Mouse (Mus musculus): ENCODE measurements around the gene Hmgcll1. TPM values are rescaled to one million over a fixed set of nuclear protein-coding genes. Genes with fewer than 3 reads are reported as not detected.

The Hmgcll1 gene
- total RNA-seq (2012; rRNA removed): 2.4 and 3.8 TPM in 2 replicates

DNA sequence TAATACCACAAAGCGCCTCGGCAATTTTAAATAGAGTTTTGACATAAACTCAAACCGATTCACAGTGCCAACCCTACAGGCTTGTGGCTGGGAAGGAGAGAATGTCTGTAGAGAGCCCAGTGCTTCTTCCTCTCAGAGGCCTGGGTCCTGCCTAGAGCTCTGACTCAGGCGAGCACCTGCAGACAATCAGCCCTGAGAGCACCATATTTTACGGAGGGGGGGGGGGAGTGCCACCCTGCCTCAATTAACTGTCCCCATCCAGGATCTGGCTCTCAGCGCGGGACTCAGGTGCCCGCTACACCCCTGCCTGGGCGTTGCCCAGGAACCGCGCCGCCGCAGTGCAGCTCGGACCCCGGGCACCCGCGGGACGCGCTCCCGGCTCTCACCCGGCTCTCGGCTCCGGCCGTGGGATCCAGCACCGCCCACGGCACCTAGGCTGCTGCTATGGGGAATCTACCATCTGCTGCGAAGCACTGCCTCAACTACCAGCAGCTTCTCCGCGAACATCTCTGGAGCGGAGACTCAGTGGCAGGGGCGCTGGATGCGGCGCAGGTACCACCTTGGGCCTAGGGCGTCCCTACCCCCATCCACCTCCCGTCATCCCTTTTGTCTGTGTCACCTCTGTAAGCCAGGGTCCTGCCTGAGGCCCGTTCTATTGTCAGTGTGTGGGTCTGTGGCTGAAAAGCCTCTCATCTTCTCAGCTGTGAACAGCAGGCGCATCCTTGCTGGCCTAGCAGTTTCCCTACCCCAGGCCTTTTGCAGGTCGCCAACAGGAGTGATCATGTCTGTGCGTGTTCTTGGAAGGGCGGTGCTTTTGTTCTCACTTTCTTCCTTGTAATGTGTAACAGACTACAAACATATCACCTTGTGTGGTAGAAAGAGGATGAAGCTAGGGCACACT is at the start of gene Hmgcll1:
TSS of gene Hmgcll1 (plus strand) at position 225 of the 901 bp plus-strand sequence.
- peak; percentile 63; the same call in 1 of the 2 replicates for TF ChIP-seq HCFC1 (IDR thresholded peaks at IDR 0.05; ENCODE audit: borderline replicate concordance, insufficient read depth, low read length)
- no peak for TF ChIP-seq ZC3H11A (IDR thresholded peaks at IDR 0.05; ENCODE audit: borderline replicate concordance, low read depth, low read length)
- no peak within 1 kb of the TSS for H3K27ac ChIP-seq (ENCODE audit: insufficient read depth, low read depth, low read length, poor library complexity, severe bottlenecking)
- DNase-seq (ENCODE audit: low read depth, low spot score): peak; percentile 40

DNA sequence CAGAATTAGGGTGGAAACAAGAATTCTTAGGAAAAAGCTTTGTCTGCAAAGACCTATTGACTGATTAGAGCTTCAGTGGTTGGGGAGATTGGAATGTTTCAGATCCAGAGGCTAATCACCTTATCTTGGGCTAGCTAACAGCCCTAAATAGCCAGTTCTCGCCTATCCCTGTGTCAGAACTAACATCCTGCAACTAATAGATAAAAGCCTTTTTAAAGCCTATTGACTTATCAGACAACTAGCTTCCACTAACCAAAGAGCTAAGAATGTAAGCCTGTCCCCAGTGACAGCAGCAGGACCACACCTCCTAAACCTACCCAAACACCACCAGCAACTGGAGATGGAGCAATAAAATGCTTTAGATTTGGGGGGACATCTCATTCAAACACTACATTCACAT is 34.6 kb upstream of the Hmgcll1 start:
- no peak for TF ChIP-seq ZNF384 (IDR thresholded peaks at IDR 0.05; ENCODE audit: low read depth, low read length)
- TF ChIP-seq ZC3H11A (IDR thresholded peaks at IDR 0.05; ENCODE audit: borderline replicate concordance, low read depth, low read length): no peak
- TF ChIP-seq MAFK (IDR thresholded peaks at IDR 0.05; ENCODE audit: insufficient read depth, low read depth, low read length): no peak
- no peak for TF ChIP-seq CHD2 (IDR thresholded peaks at IDR 0.05; ENCODE audit: low read depth, low read length)
- TF ChIP-seq HCFC1 (IDR thresholded peaks at IDR 0.05; ENCODE audit: borderline replicate concordance, insufficient read depth, low read length): no peak
- DNase-seq (ENCODE audit: low read depth, low spot score): no peak
- in situ Hi-C loops (cut with MboI; ENCODE audit: low sequenced_read_pairs in 2 of 2, unreplicated experiment in 2 of 2): no loop called here
- Histone ChIP-seq H3K4me3 (ENCODE audit: insufficient read depth in 1 of 2, low read depth in 1 of 2, low read length in 2 of 2, poor library complexity in 1 of 2, severe bottlenecking in 1 of 2) (no peak overlapping the region), H3K9me3 (ENCODE audit: control insufficient read depth, insufficient read depth, low read depth, low read length) (no peaks in the 10 kb centered on the region), H3K27ac (ENCODE audit: insufficient read depth, low read depth, low read length, poor library complexity, severe bottlenecking) (no peak overlapping the region), H3K4me1 (ENCODE audit: control insufficient read depth in 2 of 2, insufficient read depth in 2 of 2, low read length in 2 of 2, poor library complexity in 1 of 2) (no peaks in the 10 kb centered on the region), H3K9ac (ENCODE audit: insufficient read depth, low read depth, low read length, poor library complexity, severe bottlenecking) (no peak overlapping the region), H3K36me3 (ENCODE audit: control insufficient read depth, insufficient read depth, low read length, poor library complexity, severe bottlenecking) (no peaks in the 10 kb centered on the region)

More for the DNA sequence above, at the start of gene Hmgcll1:
- H3K4me3 ChIP-seq (ENCODE audit: insufficient read depth in 1 of 2, low read depth in 1 of 2, low read length in 2 of 2, poor library complexity in 1 of 2, severe bottlenecking in 1 of 2): peak within 1 kb of the TSS; percentile 61 to 71
- H3K9ac ChIP-seq (ENCODE audit: insufficient read depth, low read depth, low read length, poor library complexity, severe bottlenecking): peak within 1 kb of the TSS; percentile 70
- in situ Hi-C loops (cut with MboI; ENCODE audit: low sequenced_read_pairs in 2 of 2, unreplicated experiment in 2 of 2): no loop called here
- H3K9me3 ChIP-seq (ENCODE audit: control insufficient read depth, insufficient read depth, low read depth, low read length): no peaks in the 10 kb centered on the region
- no peaks in the 10 kb centered on the region for H3K36me3 ChIP-seq (ENCODE audit: control insufficient read depth, insufficient read depth, low read length, poor library complexity, severe bottlenecking)
- H3K4me1 ChIP-seq (ENCODE audit: control insufficient read depth in 2 of 2, insufficient read depth in 2 of 2, low read length in 2 of 2, poor library complexity in 1 of 2): no peaks in the 10 kb centered on the region

DNA sequence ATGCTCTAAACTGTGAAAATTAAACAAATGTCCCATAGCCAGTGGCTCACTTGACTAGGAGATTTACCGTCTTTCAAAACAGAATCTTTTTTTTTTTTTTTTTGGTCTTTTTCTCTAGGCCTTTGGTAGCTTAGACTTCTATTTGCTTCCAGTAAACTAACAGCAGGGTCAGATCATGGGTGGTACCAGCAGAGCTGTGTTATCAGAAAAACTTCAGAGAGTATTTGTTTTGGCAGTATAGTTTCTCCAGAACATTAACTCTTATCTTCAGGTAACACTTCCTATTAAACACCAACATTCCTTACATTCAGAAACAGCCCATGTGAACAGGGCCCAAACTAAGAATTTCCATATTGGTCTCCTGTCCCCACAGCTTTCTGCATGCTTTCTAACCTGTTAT is 33.5 kb upstream of the Hmgcll1 start:
- Histone ChIP-seq H3K36me3 (ENCODE audit: control insufficient read depth, insufficient read depth, low read length, poor library complexity, severe bottlenecking) (no peaks in the 10 kb centered on the region), H3K27ac (ENCODE audit: insufficient read depth, low read depth, low read length, poor library complexity, severe bottlenecking) (no peak overlapping the region), H3K4me1 (ENCODE audit: control insufficient read depth in 2 of 2, insufficient read depth in 2 of 2, low read length in 2 of 2, poor library complexity in 1 of 2) (no peaks in the 10 kb centered on the region), H3K9me3 (ENCODE audit: control insufficient read depth, insufficient read depth, low read depth, low read length) (no peaks in the 10 kb centered on the region), H3K9ac (ENCODE audit: insufficient read depth, low read depth, low read length, poor library complexity, severe bottlenecking) (no peak overlapping the region), H3K4me3 (ENCODE audit: insufficient read depth in 1 of 2, low read depth in 1 of 2, low read length in 2 of 2, poor library complexity in 1 of 2, severe bottlenecking in 1 of 2) (no peak overlapping the region)
- in situ Hi-C loops (cut with MboI; ENCODE audit: low sequenced_read_pairs in 2 of 2, unreplicated experiment in 2 of 2): no loop called here
- no peak for DNase-seq (ENCODE audit: low read depth, low spot score)
- TF ChIP-seq ZC3H11A (IDR thresholded peaks at IDR 0.05; ENCODE audit: borderline replicate concordance, low read depth, low read length): no peak
- TF ChIP-seq HCFC1 (IDR thresholded peaks at IDR 0.05; ENCODE audit: borderline replicate concordance, insufficient read depth, low read length): no peak
- TF ChIP-seq ZNF384 (IDR thresholded peaks at IDR 0.05; ENCODE audit: low read depth, low read length): no peak
- no peak for TF ChIP-seq CHD2 (IDR thresholded peaks at IDR 0.05; ENCODE audit: low read depth, low read length)
- no peak for TF ChIP-seq MAFK (IDR thresholded peaks at IDR 0.05; ENCODE audit: insufficient read depth, low read depth, low read length)

DNA sequence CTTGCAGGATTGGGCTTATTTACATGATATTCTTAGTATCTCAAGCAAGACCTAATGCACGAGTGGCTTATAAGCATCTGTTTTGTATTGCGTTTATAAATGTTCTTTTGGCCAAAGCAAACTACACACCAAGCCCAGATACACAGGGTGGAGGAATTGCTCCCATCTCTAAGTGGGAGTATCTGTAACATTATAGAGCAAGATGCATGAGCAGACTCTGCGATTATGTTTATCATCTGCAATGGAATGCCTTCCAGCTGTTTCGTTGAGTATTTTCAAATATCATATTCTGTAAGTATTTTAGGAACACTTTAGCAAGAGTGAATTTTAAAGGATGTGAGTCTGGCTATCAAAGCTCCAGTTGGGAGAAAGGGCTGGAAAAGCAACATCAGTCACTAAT is 25.2 kb upstream of the Hmgcll1 start:
- Histone ChIP-seq H3K4me3 (ENCODE audit: insufficient read depth in 1 of 2, low read depth in 1 of 2, low read length in 2 of 2, poor library complexity in 1 of 2, severe bottlenecking in 1 of 2) (no peak overlapping the region), H3K9me3 (ENCODE audit: control insufficient read depth, insufficient read depth, low read depth, low read length) (no peaks in the 10 kb centered on the region), H3K36me3 (ENCODE audit: control insufficient read depth, insufficient read depth, low read length, poor library complexity, severe bottlenecking) (no peaks in the 10 kb centered on the region), H3K4me1 (ENCODE audit: control insufficient read depth in 2 of 2, insufficient read depth in 2 of 2, low read length in 2 of 2, poor library complexity in 1 of 2) (no peaks in the 10 kb centered on the region), H3K27ac (ENCODE audit: insufficient read depth, low read depth, low read length, poor library complexity, severe bottlenecking) (no peak overlapping the region), H3K9ac (ENCODE audit: insufficient read depth, low read depth, low read length, poor library complexity, severe bottlenecking) (no peak overlapping the region)
- no peak for DNase-seq (ENCODE audit: low read depth, low spot score)
- TF ChIP-seq ZNF384 (IDR thresholded peaks at IDR 0.05; ENCODE audit: low read depth, low read length): no peak
- TF ChIP-seq MAFK (IDR thresholded peaks at IDR 0.05; ENCODE audit: insufficient read depth, low read depth, low read length): no peak
- no peak for TF ChIP-seq CHD2 (IDR thresholded peaks at IDR 0.05; ENCODE audit: low read depth, low read length)
- TF ChIP-seq HCFC1 (IDR thresholded peaks at IDR 0.05; ENCODE audit: borderline replicate concordance, insufficient read depth, low read length): no peak
- in situ Hi-C loops (cut with MboI; ENCODE audit: low sequenced_read_pairs in 2 of 2, unreplicated experiment in 2 of 2): no loop called here

Measured in ES-E14 (cell line).